Mouse (Mus musculus): ENCODE measurements around the gene Ldah. TPM values are rescaled to one million over a fixed set of nuclear protein-coding genes. Genes with fewer than 3 reads are reported as not detected.

Ldah gene
- polyA plus RNA-seq, 1 experiment from 2014 or later: 78.6 TPM

GRCm38 (mm10) chr12:8321506-8321905 lies 113.6 kb downstream of the Ldah start:
- Histone ChIP-seq H3K4me1 (no peaks in the 10 kb centered on the region), H3K9ac (replicated peaks) (no peak overlapping the region), H3K9me3 (no peaks in the 10 kb centered on the region), H3K4me2 (replicated peaks) (no peak overlapping the region), H3K4me3 (no peak overlapping the region), H3K27ac (replicated peaks) (no peak overlapping the region), H3K36me3 (peaks cover 24% of the 10 kb centered on the region; the same call in 1 of the 2 replicates), H3K27me3 (no peaks in the 10 kb centered on the region)
- 94% methylated on average over 10 of the region's 10 CpGs for WGBS
- ATAC-seq (ENCODE audit: low FRiP score, low read depth): no peak

- Histone ChIP-seq H3K4me3 (no peak overlapping the region), H3K4me1 (peaks cover 8% of the 10 kb centered on the region), H3K27ac (replicated peaks) (no peak overlapping the region), H3K4me2 (replicated peaks) (no peak overlapping the region), H3K36me3 (peaks cover 18% of the 10 kb centered on the region; the same call in 1 of the 2 replicates), H3K9me3 (no peaks in the 10 kb centered on the region), H3K9ac (replicated peaks) (no peak overlapping the region), H3K27me3 (no peaks in the 10 kb centered on the region)
- 85% methylated on average over 10 of the region's 10 CpGs for WGBS
- ATAC-seq (ENCODE audit: low FRiP score, low read depth): no peak
Measured at GRCm38 (mm10) chr12:8324086-8324485, 116.2 kb downstream of the Ldah start.

- peaks cover 24% of the 10 kb centered on the region; the same call in 1 of the 2 replicates for H3K36me3 ChIP-seq
- ATAC-seq (ENCODE audit: low FRiP score, low read depth): no peak
- H3K9ac ChIP-seq (replicated peaks): no peak overlapping the region
- H3K27ac ChIP-seq (replicated peaks): no peak overlapping the region
- H3K27me3 ChIP-seq: no peaks in the 10 kb centered on the region
- no peaks in the 10 kb centered on the region for H3K9me3 ChIP-seq
- no peak overlapping the region for H3K4me3 ChIP-seq
- H3K4me2 ChIP-seq (replicated peaks): no peak overlapping the region
- 96% methylated on average over 13 of the region's 13 CpGs for WGBS
- peaks cover 8% of the 10 kb centered on the region for H3K4me1 ChIP-seq
Measured at GRCm38 (mm10) chr12:8325245-8325942, 117.5 kb downstream of the Ldah start.

GRCm38 (mm10) chr12:8325943-8326522 lies 118.1 kb downstream of the Ldah start:
- 91% methylated on average over 17 of the region's 17 CpGs for WGBS
- Histone ChIP-seq H3K9ac (replicated peaks) (no peak overlapping the region; the same call in 1 of the 2 replicates), H3K9me3 (no peaks in the 10 kb centered on the region), H3K4me3 (no peak overlapping the region), H3K27ac (replicated peaks) (no peak overlapping the region), H3K4me2 (replicated peaks) (no peak overlapping the region), H3K4me1 (peaks cover 8% of the 10 kb centered on the region), H3K27me3 (no peaks in the 10 kb centered on the region), H3K36me3 (peaks cover 19% of the 10 kb centered on the region; the same call in 1 of the 2 replicates)
- ATAC-seq (ENCODE audit: low FRiP score, low read depth): no peak

GRCm38 (mm10) chr12:8326825-8327674 lies 119.1 kb downstream of the Ldah start:
- peak; percentile 92 for ATAC-seq (ENCODE audit: low FRiP score, low read depth)
- H3K4me2 ChIP-seq (replicated peaks): no peak overlapping the region
- 23% methylated on average over 17 of the region's 17 CpGs for WGBS
- no peaks in the 10 kb centered on the region for H3K9me3 ChIP-seq
- peak overlapping the region; percentile 54 for H3K27ac ChIP-seq (replicated peaks)
- no peaks in the 10 kb centered on the region for H3K27me3 ChIP-seq
- H3K9ac ChIP-seq (replicated peaks): peak overlapping the region; percentile 28
- peaks cover 15% of the 10 kb centered on the region for H3K4me1 ChIP-seq
- H3K4me3 ChIP-seq: no peak overlapping the region
- H3K36me3 ChIP-seq: peaks cover 17% of the 10 kb centered on the region; the same call in 1 of the 2 replicates

GRCm38 (mm10) chr12:8327675-8328053 lies 119.8 kb downstream of the Ldah start:
- no peak overlapping the region for H3K4me2 ChIP-seq (replicated peaks)
- no peaks in the 10 kb centered on the region for H3K9me3 ChIP-seq
- 62% methylated on average over 1 of the region's 1 CpGs for WGBS
- H3K4me3 ChIP-seq: no peak overlapping the region
- no peaks in the 10 kb centered on the region for H3K27me3 ChIP-seq
- H3K27ac ChIP-seq (replicated peaks): peak overlapping the region; percentile 54
- peaks cover 20% of the 10 kb centered on the region for H3K4me1 ChIP-seq
- peaks cover 12% of the 10 kb centered on the region; the same call in 1 of the 2 replicates for H3K36me3 ChIP-seq
- no peak for ATAC-seq (ENCODE audit: low FRiP score, low read depth)
- peak overlapping the region; percentile 28; the same call in 1 of the 2 replicates for H3K9ac ChIP-seq (replicated peaks)

- Histone ChIP-seq H3K27me3 (no peaks in the 10 kb centered on the region), H3K9ac (replicated peaks) (no peak overlapping the region), H3K4me3 (no peak overlapping the region), H3K4me1 (peaks cover 20% of the 10 kb centered on the region), H3K4me2 (replicated peaks) (no peak overlapping the region), H3K9me3 (no peaks in the 10 kb centered on the region), H3K27ac (replicated peaks) (no peak overlapping the region), H3K36me3 (peaks cover 10% of the 10 kb centered on the region; the same call in 1 of the 2 replicates)
- WGBS: 91% methylated on average over 7 of the region's 7 CpGs
- no peak for ATAC-seq (ENCODE audit: low FRiP score, low read depth)
Measured at GRCm38 (mm10) chr12:8329236-8329635, 121.3 kb downstream of the Ldah start.

GRCm38 (mm10) chr12:8331489-8332173 lies 123.7 kb downstream of the Ldah start:
- no peak for ATAC-seq (ENCODE audit: low FRiP score, low read depth)
- no peak overlapping the region for H3K27ac ChIP-seq (replicated peaks)
- H3K36me3 ChIP-seq: 0 out of 2 replicates have a peak, but pooled peaks cover 8% of the 10 kb centered on the region
- H3K9me3 ChIP-seq: no peaks in the 10 kb centered on the region
- no peak overlapping the region for H3K4me3 ChIP-seq
- peaks cover 20% of the 10 kb centered on the region for H3K4me1 ChIP-seq
- H3K4me2 ChIP-seq (replicated peaks): no peak overlapping the region
- 62% methylated on average over 14 of the region's 14 CpGs for WGBS
- no peak overlapping the region for H3K9ac ChIP-seq (replicated peaks)
- H3K27me3 ChIP-seq: no peaks in the 10 kb centered on the region

- no peak for ATAC-seq (ENCODE audit: low FRiP score, low read depth)
- WGBS: 60% methylated on average over 5 of the region's 5 CpGs
- Histone ChIP-seq H3K9me3 (no peaks in the 10 kb centered on the region), H3K4me1 (peaks cover 18% of the 10 kb centered on the region), H3K9ac (replicated peaks) (peak overlapping the region; percentile 25; the same call in 1 of the 2 replicates), H3K4me3 (no peak overlapping the region), H3K27me3 (no peaks in the 10 kb centered on the region), H3K4me2 (replicated peaks) (no peak overlapping the region), H3K27ac (replicated peaks) (no peak overlapping the region), H3K36me3 (0 out of 2 replicates have a peak, but pooled peaks cover 8% of the 10 kb centered on the region)
Measured at GRCm38 (mm10) chr12:8332174-8332542, 124.3 kb downstream of the Ldah start.

GRCm38 (mm10) chr12:8333617-8334016 lies 125.7 kb downstream of the Ldah start:
- WGBS: 91% methylated on average over 8 of the region's 8 CpGs
- Histone ChIP-seq H3K4me2 (replicated peaks) (no peak overlapping the region), H3K36me3 (0 out of 2 replicates have a peak, but pooled peaks cover 8% of the 10 kb centered on the region), H3K4me3 (no peak overlapping the region), H3K9me3 (no peaks in the 10 kb centered on the region), H3K4me1 (peaks cover 21% of the 10 kb centered on the region), H3K27ac (replicated peaks) (no peak overlapping the region), H3K27me3 (no peaks in the 10 kb centered on the region), H3K9ac (replicated peaks) (no peak overlapping the region)
- no peak for ATAC-seq (ENCODE audit: low FRiP score, low read depth)

GRCm38 (mm10) chr12:8334261-8334660 lies 126.4 kb downstream of the Ldah start:
- 85% methylated on average over 4 of the region's 4 CpGs for WGBS
- ATAC-seq (ENCODE audit: low FRiP score, low read depth): no peak
- no peaks in the 10 kb centered on the region for H3K27me3 ChIP-seq
- no peaks in the 10 kb centered on the region for H3K9me3 ChIP-seq
- no peak overlapping the region for H3K4me2 ChIP-seq (replicated peaks)
- no peak overlapping the region for H3K9ac ChIP-seq (replicated peaks)
- H3K4me3 ChIP-seq: no peak overlapping the region
- H3K4me1 ChIP-seq: peaks cover 27% of the 10 kb centered on the region
- 0 out of 2 replicates have a peak, but pooled peaks cover 3% of the 10 kb centered on the region for H3K36me3 ChIP-seq
- no peak overlapping the region for H3K27ac ChIP-seq (replicated peaks)
